Mouse (Mus musculus): Measurements from ENCODE around the gene Trmt5.

DNA sequence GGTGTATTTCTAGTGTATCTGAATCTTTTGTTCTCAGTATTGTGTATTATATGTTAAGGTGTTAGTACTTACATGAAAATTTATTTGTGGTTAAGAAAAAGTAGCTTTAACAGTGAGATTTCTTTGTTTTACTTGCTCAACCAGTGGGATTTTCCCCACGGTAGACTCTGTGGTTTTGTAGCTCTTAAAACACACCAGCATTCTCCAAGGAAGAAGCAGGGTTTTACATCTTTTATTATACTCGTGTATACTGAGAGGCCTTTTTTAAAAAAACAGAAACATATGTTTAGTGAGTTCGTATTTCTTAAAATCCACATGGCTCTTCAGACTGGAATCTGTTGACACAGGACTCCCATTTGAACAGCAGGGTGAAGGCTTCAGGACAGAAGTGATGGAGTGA lies 40.9 kb upstream of the Trmt5 start:
- no peak for TF ChIP-seq CTCF (IDR thresholded peaks at IDR 0.05; ENCODE audit: borderline replicate concordance, insufficient read depth, low read depth, low read length)
- no peak for TF ChIP-seq POLR2A (IDR thresholded peaks at IDR 0.05; ENCODE audit: borderline replicate concordance, insufficient read depth, low read length)

All from cerebellum, adult 2 months (tissue).